Mouse (Mus musculus) heart, adult 2 months (tissue): ENCODE results near the gene A730049H05Rik. TPM values are rescaled to one million over a fixed set of nuclear protein-coding genes. Genes with fewer than 3 reads are reported as not detected.

Experiments used
- DNase-seq, 2 experiments: peaks; one replicate each; pipeline ENCODE4 v3.0.0; 2021
- H3K27ac ChIP-seq: fragments of 200-600 bp; 2 replicates; pipeline ENCODE4 v1.8.1; 2022
- H3K27me3 ChIP-seq: fragments of 200-500 bp; 2 replicates; pipeline ENCODE4 v1.6.1; 2012; ENCODE audit warnings: mild to moderate bottlenecking, low read length, inconsistent platforms, mixed read lengths; ENCODE audit not compliant: control insufficient read depth, insufficient read depth
- H3K36me3 ChIP-seq: fragments of 200-500 bp; 2 replicates; pipeline ENCODE4 v1.6.1; 2012; ENCODE audit warnings: low read length, inconsistent platforms; ENCODE audit not compliant: control insufficient read depth, insufficient read depth
- H3K4me1 ChIP-seq: fragments of 200-500 bp; 2 replicates; pipeline ENCODE4 v1.6.1; 2011; ENCODE audit warnings: low read length; ENCODE audit not compliant: control insufficient read depth, insufficient read depth
- H3K4me3 ChIP-seq: fragments of 200-600 bp; 2 replicates; pipeline ENCODE4 v1.8.1; 2022
- H3K79me2 ChIP-seq: fragments of 200-500 bp; replicated peaks from 2 replicates; pipeline ENCODE4 v1.6.1; 2012; ENCODE audit warnings: mild to moderate bottlenecking, inconsistent platforms, low read length, moderate library complexity, mixed read lengths; ENCODE audit not compliant: control insufficient read depth, insufficient read depth
- H3K9ac ChIP-seq: fragments of 200-500 bp; 2 replicates; pipeline ENCODE4 v1.6.1; 2012; ENCODE audit warnings: low read depth, mild to moderate bottlenecking, control low read depth, inconsistent platforms, low read length, mixed read lengths
- CTCF ChIP-seq: fragments of 200-600 bp; IDR thresholded peaks from 2 replicates; pipeline ENCODE4 v1.8.1; 2022; ENCODE audit warnings: antibody characterized with exemption, mild to moderate bottlenecking, moderate library complexity
- EP300 ChIP-seq: fragments of 200-500 bp; IDR thresholded peaks from 2 replicates; pipeline ENCODE4 v1.6.1; 2011; ENCODE audit warnings: low read depth, low read length, control low read depth; ENCODE audit not compliant: insufficient read depth
- POLR2A ChIP-seq: fragments of 200-500 bp; IDR thresholded peaks from 2 replicates; pipeline ENCODE4 v1.6.1; 2011; ENCODE audit warnings: mild to moderate bottlenecking, low read depth, low read length, control low read depth; ENCODE audit not compliant: insufficient read depth
- WGBS: fragments of 180-500 bp; shearing (Covaris S2); methylation state at CpG from one replicate; pipeline ENCODE4 v1.1.7; 2018; 5-methylcytosine and 5-hydroxymethylcytosine counted together
- intact Hi-C: fragments of 180-260 bp; cut with DNase I; formaldehyde crosslinking; loops from one replicate; pipeline ENCODE4 v1.15.1; 2025
- long read RNA-seq: library from polyadenylated mRNA; stranded (forward); transcript quantifications from one replicate; pipeline ENCODE4 v2.0.0, GENCODE M21; 2021
- polyA plus RNA-seq: library from polyadenylated mRNA; depleted of rRNA; stranded (reverse); fragments of >200 nt; gene quantifications from 2 replicates; pipeline ENCODE4 v1.2.3, GENCODE M21; 2012; rRNA removed
- total RNA-seq, 2 experiments: library from RNA; stranded (reverse); gene quantifications; 2 replicates each; pipeline ENCODE4 v1.2.3; 2021

The A730049H05Rik gene
- total RNA-seq = under 1 TPM in 1 of 2 experiments, not detected in 1; 0.30 TPM
- polyA plus RNA-seq = 0.06 TPM in 1 of 2 replicates, not detected in the other
- long read RNA-seq, partial matches to known transcripts = 0 of 1 reads
- long read RNA-seq, other reads (novel, unspliced or antisense) = 1 of 1 reads

DNA sequence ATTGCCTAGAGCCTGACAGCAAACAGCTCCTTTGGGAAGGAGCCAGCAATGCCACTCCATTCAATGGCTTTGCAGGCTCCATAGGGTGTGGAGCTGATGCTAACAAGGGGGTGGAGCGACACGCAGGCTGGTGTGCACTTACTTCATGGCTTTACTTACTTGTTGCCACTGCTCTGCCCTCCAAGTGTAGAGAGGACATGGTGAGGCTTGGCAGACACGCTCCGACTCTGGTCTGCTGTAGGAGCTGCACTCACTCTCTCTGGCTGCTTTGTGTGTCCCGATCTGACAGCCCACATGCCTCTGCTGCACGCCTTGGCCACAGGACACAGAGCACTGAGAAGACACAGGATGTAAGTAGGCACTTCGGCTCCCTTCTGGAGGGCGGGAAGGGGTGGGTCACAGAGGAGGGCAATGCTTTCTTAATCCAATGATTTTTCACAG, at the start of gene A730049H05Rik:
A730049H05Rik (plus strand) TSS at position 168 of the 441 bp plus-strand sequence.
- no peak within 1 kb of the TSS for H3K9ac ChIP-seq
- peaks cover 2% of the 10 kb centered on the region; the same call in 1 of the 2 replicates for H3K4me1 ChIP-seq
- peaks cover 6% of the 10 kb centered on the region for H3K36me3 ChIP-seq
- peak in 1 of 2 experiments; percentile 8 for DNase-seq
- 46% methylated on average over 8 of the region's 8 CpGs for WGBS
- H3K4me3 ChIP-seq = no peak within 1 kb of the TSS
- intact Hi-C loops = no loop called here
- no peaks in the 10 kb centered on the region for H3K79me2 ChIP-seq
- no peak within 1 kb of the TSS for H3K27ac ChIP-seq
- H3K27me3 ChIP-seq = no peaks in the 10 kb centered on the region
- no peak for TF ChIP-seq CTCF
- TF ChIP-seq POLR2A = no peak
- TF ChIP-seq EP300 = no peak

GRCm38 (mm10) chr6:92776356-92776755, 39.9 kb upstream of the A730049H05Rik start:
- 12% methylated on average over 2 of the region's 2 CpGs for WGBS
- TF ChIP-seq CTCF (peak; percentile 84), POLR2A (no peak)
- H3K27ac ChIP-seq = no peak overlapping the region
- H3K27me3 ChIP-seq = no peaks in the 10 kb centered on the region
- H3K9ac ChIP-seq = no peak overlapping the region
- DNase-seq = no peak
- no peaks in the 10 kb centered on the region for H3K79me2 ChIP-seq
- no peak overlapping the region for H3K4me3 ChIP-seq
- no peaks in the 10 kb centered on the region for H3K4me1 ChIP-seq
- intact Hi-C loops = no loop called here
- no peaks in the 10 kb centered on the region; the same call in 1 of the 2 replicates for H3K36me3 ChIP-seq

DNA sequence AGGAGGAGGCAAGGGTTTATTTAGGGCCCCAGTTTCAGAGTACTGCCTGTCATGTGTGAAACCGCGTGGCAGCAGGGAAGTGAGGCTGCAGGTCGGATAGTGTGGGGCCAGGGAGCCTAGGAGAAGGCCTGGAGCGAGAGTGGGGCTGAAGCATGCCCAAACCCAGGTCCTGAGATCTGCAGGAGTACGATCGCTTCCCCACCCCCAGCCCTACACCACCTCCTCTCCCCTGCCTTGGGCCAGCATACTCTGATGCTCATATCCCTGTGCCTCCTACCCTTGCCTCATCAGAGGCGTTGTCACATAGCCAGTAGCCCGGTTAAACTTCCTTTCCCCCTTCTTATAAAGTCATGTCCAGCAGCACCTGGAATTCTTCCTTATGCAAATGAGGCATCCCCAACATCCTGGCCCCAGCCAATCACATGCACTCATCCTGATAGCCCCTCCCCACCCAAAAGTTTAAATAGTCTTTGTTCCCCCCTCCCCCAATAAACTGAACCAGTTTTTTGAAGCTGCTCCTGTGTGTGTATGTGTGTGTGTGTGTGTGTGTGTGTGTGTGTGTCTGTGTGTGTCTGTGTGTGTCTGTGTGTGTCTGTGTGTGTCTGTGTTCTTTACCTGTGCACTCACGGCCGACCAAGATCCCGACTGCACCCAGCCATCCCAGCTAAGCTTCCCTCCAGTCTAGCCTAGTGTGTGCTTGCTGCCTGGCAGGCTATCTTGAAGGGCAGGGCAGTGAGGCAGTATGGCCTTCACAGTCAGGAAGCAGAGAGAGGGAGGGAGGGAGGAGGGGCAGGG, 36.9 kb upstream of the A730049H05Rik start:
- no peak overlapping the region for H3K9ac ChIP-seq
- H3K27me3 ChIP-seq = no peaks in the 10 kb centered on the region
- intact Hi-C loops = no loop called here
- TF ChIP-seq CTCF (no peak), EP300 (no peak), POLR2A (no peak)
- H3K27ac ChIP-seq = no peak overlapping the region
- H3K4me3 ChIP-seq = no peak overlapping the region
- H3K4me1 ChIP-seq = no peaks in the 10 kb centered on the region
- no peaks in the 10 kb centered on the region for H3K36me3 ChIP-seq
- WGBS = 78% methylated on average over 11 of the region's 11 CpGs
- no peak for DNase-seq
- no peaks in the 10 kb centered on the region for H3K79me2 ChIP-seq

DNA sequence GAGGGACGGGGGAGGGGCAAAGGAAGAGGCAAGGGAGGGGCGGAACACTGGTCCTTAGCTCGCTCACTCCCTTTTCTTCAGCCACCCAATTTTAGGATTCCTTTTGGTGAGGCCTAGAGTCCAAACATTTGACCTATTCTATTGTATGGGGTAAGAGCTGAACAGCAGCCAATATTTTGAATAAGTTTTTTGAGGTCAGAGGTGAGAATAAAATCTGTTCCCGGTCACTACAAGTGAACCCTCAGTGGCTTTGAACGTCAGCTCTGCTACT, 36.4 kb upstream of the A730049H05Rik start:
- no peaks in the 10 kb centered on the region for H3K27me3 ChIP-seq
- no peak overlapping the region for H3K27ac ChIP-seq
- TF ChIP-seq EP300 = no peak
- no peak for TF ChIP-seq CTCF
- TF ChIP-seq POLR2A = no peak
- 41% methylated on average over 5 of the region's 5 CpGs for WGBS
- no peaks in the 10 kb centered on the region for H3K79me2 ChIP-seq
- H3K9ac ChIP-seq = no peak overlapping the region
- intact Hi-C loops = loop anchor here (10.0 kb wide), 2 partner anchors 285 to 1205 kb away; no protein-coding TSS in a partner anchor
- H3K4me3 ChIP-seq = no peak overlapping the region
- DNase-seq = no peak
- no peaks in the 10 kb centered on the region for H3K4me1 ChIP-seq
- no peaks in the 10 kb centered on the region for H3K36me3 ChIP-seq

GRCm38 (mm10) chr6:92781446-92781845, 34.8 kb upstream of the A730049H05Rik start:
- Histone ChIP-seq H3K27me3 (no peaks in the 10 kb centered on the region), H3K36me3 (no peaks in the 10 kb centered on the region), H3K79me2 (no peaks in the 10 kb centered on the region), H3K4me1 (no peaks in the 10 kb centered on the region), H3K27ac (no peak overlapping the region), H3K9ac (no peak overlapping the region), H3K4me3 (no peak overlapping the region)
- no peak for DNase-seq
- intact Hi-C loops = loop anchor here (10.0 kb wide), 2 partner anchors 283 to 1203 kb away; no protein-coding TSS in a partner anchor
- no peak for TF ChIP-seq EP300
- no peak for TF ChIP-seq POLR2A
- no peak for TF ChIP-seq CTCF
- 89% methylated on average over 6 of the region's 6 CpGs for WGBS

DNA sequence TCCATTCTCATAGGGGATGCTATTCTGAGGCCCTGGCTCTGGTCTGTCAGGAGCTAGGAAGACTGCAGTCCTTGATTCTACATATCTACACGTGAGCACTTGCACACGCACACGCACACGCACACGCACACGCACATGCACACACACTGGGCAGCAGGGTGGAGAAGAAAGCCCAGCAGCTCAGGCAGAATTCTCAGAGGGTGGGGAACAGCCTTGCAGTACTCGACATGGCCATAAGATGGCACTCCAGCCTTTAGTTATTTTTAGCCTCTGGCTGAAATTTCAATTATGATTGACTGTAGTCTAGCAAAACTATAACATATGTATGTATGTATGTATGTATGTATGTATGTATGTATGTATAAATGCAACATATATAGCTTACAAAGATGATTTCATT, 31.5 kb upstream of the A730049H05Rik start:
- no peaks in the 10 kb centered on the region for H3K79me2 ChIP-seq
- WGBS = 34% methylated on average over 7 of the region's 7 CpGs
- H3K27me3 ChIP-seq = no peaks in the 10 kb centered on the region
- intact Hi-C loops = loop anchor here (5.0 to 10.0 kb wide), 5 partner anchors 83 to 1200 kb away; partner anchors contain the start of gene Gm15737
- H3K9ac ChIP-seq = no peak overlapping the region
- no peaks in the 10 kb centered on the region; the same call in 1 of the 2 replicates for H3K4me1 ChIP-seq
- DNase-seq = peak; percentile 34 to 70
- no peaks in the 10 kb centered on the region for H3K36me3 ChIP-seq
- no peak overlapping the region for H3K4me3 ChIP-seq
- TF ChIP-seq EP300 = 0 out of 2 replicates have a peak, but pooled peaks have one; percentile 25
- TF ChIP-seq CTCF = peak; percentile 97
- no peak for TF ChIP-seq POLR2A
- H3K27ac ChIP-seq = no peak overlapping the region
